Mouse (Mus musculus): Measurements from ENCODE around the gene Dyrk1b. TPM values are rescaled to one million over a fixed set of nuclear protein-coding genes. Genes with fewer than 3 reads are reported as not detected.

Dyrk1b gene
- polyA plus RNA-seq, 1 experiment from 2014 or later, result 19.6 TPM

GRCm38 (mm10) chr7:28165406-28165805, 13.9 kb upstream of the Dyrk1b start:
- Histone ChIP-seq H3K4me2 (ENCODE audit: low read depth) (no peak overlapping the region), H3K9ac (ENCODE audit: low read length) (no peak overlapping the region), H3K4me1 (ENCODE audit: control insufficient read depth, insufficient read depth, low read length) (peaks cover under 1% of the 10 kb centered on the region), H3K27me3 (ENCODE audit: control insufficient read depth, insufficient read depth, low read length) (no peaks in the 10 kb centered on the region), H3K4me3 (ENCODE audit: low read depth, low read length) (no peak overlapping the region), H3K36me3 (ENCODE audit: control insufficient read depth, insufficient read depth, low read length) (no peaks in the 10 kb centered on the region), H3K9me3 (ENCODE audit: control insufficient read depth, low read length) (peaks cover 5% of the 10 kb centered on the region; the same call in 1 of the 2 replicates), H3K27ac (ENCODE audit: low read depth, low read length) (no peak overlapping the region)
- DNase-seq (ENCODE audit: low spot score), result no peak
- ATAC-seq (ENCODE audit: insufficient read depth, low FRiP score, low TSS enrichment), result no peak
- WGBS, result 78% methylated on average over 6 of the region's 6 CpGs

- peaks cover 9% of the 10 kb centered on the region for H3K4me1 ChIP-seq (ENCODE audit: control insufficient read depth, insufficient read depth, low read length)
- peaks cover 5% of the 10 kb centered on the region; the same call in 1 of the 2 replicates for H3K9me3 ChIP-seq (ENCODE audit: control insufficient read depth, low read length)
- peak; percentile 76 for DNase-seq (ENCODE audit: low spot score)
- WGBS, result 11% methylated on average over 9 of the region's 9 CpGs
- H3K9ac ChIP-seq (ENCODE audit: low read length), result peak overlapping the region; percentile 32
- H3K4me3 ChIP-seq (ENCODE audit: low read depth, low read length), result peak overlapping the region; percentile 70
- no peaks in the 10 kb centered on the region for H3K36me3 ChIP-seq (ENCODE audit: control insufficient read depth, insufficient read depth, low read length)
- H3K4me2 ChIP-seq (ENCODE audit: low read depth), result peak overlapping the region; percentile 76
- H3K27ac ChIP-seq (ENCODE audit: low read depth, low read length), result no peak overlapping the region
- no peaks in the 10 kb centered on the region for H3K27me3 ChIP-seq (ENCODE audit: control insufficient read depth, insufficient read depth, low read length)
- ATAC-seq (ENCODE audit: insufficient read depth, low FRiP score, low TSS enrichment), result no peak
Observed at GRCm38 (mm10) chr7:28168320-28169115, 10.8 kb upstream of the Dyrk1b start.

- Histone ChIP-seq H3K27ac (ENCODE audit: low read depth, low read length) (peak within 1 kb of the TSS; percentile 36; the same call in 1 of the 2 replicates), H3K4me1 (ENCODE audit: control insufficient read depth, insufficient read depth, low read length) (peaks cover 9% of the 10 kb centered on the region), H3K4me2 (ENCODE audit: low read depth) (peak within 1 kb of the TSS; percentile 76), H3K27me3 (ENCODE audit: control insufficient read depth, insufficient read depth, low read length) (no peaks in the 10 kb centered on the region), H3K4me3 (ENCODE audit: low read depth, low read length) (peak within 1 kb of the TSS; percentile 70), H3K9ac (ENCODE audit: low read length) (peak within 1 kb of the TSS; percentile 63), H3K9me3 (ENCODE audit: control insufficient read depth, low read length) (peaks cover 5% of the 10 kb centered on the region; the same call in 1 of the 2 replicates), H3K36me3 (ENCODE audit: control insufficient read depth, insufficient read depth, low read length) (no peaks in the 10 kb centered on the region)
- peak; percentile 92 for ATAC-seq (ENCODE audit: insufficient read depth, low FRiP score, low TSS enrichment)
- DNase-seq (ENCODE audit: low spot score), result peak; percentile 96
- WGBS, result under 1% methylated on average over 80 of the region's 80 CpGs
Observed at GRCm38 (mm10) chr7:28169489-28170422, 9.5 kb upstream of the Dyrk1b start, which contains the start of gene Fbl. TSS of gene Fbl (plus strand) at chr7:28169710.

- WGBS, result 87% methylated on average over 4 of the region's 4 CpGs
- peaks cover 9% of the 10 kb centered on the region for H3K4me1 ChIP-seq (ENCODE audit: control insufficient read depth, insufficient read depth, low read length)
- DNase-seq (ENCODE audit: low spot score) (no peak), ATAC-seq (ENCODE audit: insufficient read depth, low FRiP score, low TSS enrichment) (no peak)
- H3K27ac ChIP-seq (ENCODE audit: low read depth, low read length), result no peak overlapping the region
- no peak overlapping the region for H3K4me3 ChIP-seq (ENCODE audit: low read depth, low read length)
- no peak overlapping the region for H3K9ac ChIP-seq (ENCODE audit: low read length)
- H3K36me3 ChIP-seq (ENCODE audit: control insufficient read depth, insufficient read depth, low read length), result peaks cover 9% of the 10 kb centered on the region
- no peaks in the 10 kb centered on the region for H3K27me3 ChIP-seq (ENCODE audit: control insufficient read depth, insufficient read depth, low read length)
- H3K9me3 ChIP-seq (ENCODE audit: control insufficient read depth, low read length), result no peaks in the 10 kb centered on the region
- H3K4me2 ChIP-seq (ENCODE audit: low read depth), result no peak overlapping the region
Observed at GRCm38 (mm10) chr7:28175358-28175757, 3.9 kb upstream of the Dyrk1b start.

GRCm38 (mm10) chr7:28179741-28180377, 590 bp downstream of the Dyrk1b start:
- H3K9me3 ChIP-seq (ENCODE audit: control insufficient read depth, low read length), result no peaks in the 10 kb centered on the region
- peak overlapping the region; percentile 88 for H3K27ac ChIP-seq (ENCODE audit: low read depth, low read length)
- H3K4me3 ChIP-seq (ENCODE audit: low read depth, low read length), result peak overlapping the region; percentile 93
- peaks cover 29% of the 10 kb centered on the region for H3K36me3 ChIP-seq (ENCODE audit: control insufficient read depth, insufficient read depth, low read length)
- H3K4me1 ChIP-seq (ENCODE audit: control insufficient read depth, insufficient read depth, low read length), result 0 out of 2 replicates have a peak, but pooled peaks cover 5% of the 10 kb centered on the region
- 1% methylated on average over 41 of the region's 56 CpGs for WGBS
- peak overlapping the region; percentile 96 for H3K9ac ChIP-seq (ENCODE audit: low read length)
- no peaks in the 10 kb centered on the region for H3K27me3 ChIP-seq (ENCODE audit: control insufficient read depth, insufficient read depth, low read length)
- H3K4me2 ChIP-seq (ENCODE audit: low read depth), result peak overlapping the region; percentile 78
- DNase-seq (ENCODE audit: low spot score), result peak; percentile 96
- ATAC-seq (ENCODE audit: insufficient read depth, low FRiP score, low TSS enrichment), result peak; percentile 94

- Histone ChIP-seq H3K9me3 (ENCODE audit: control insufficient read depth, low read length) (no peaks in the 10 kb centered on the region), H3K27me3 (ENCODE audit: control insufficient read depth, insufficient read depth, low read length) (no peaks in the 10 kb centered on the region), H3K4me3 (ENCODE audit: low read depth, low read length) (peak overlapping the region; percentile 93), H3K4me2 (ENCODE audit: low read depth) (peak overlapping the region; percentile 78), H3K36me3 (ENCODE audit: control insufficient read depth, insufficient read depth, low read length) (peaks cover 31% of the 10 kb centered on the region), H3K9ac (ENCODE audit: low read length) (peak overlapping the region; percentile 96; the same call in 1 of the 2 replicates), H3K27ac (ENCODE audit: low read depth, low read length) (no peak overlapping the region), H3K4me1 (ENCODE audit: control insufficient read depth, insufficient read depth, low read length) (0 out of 2 replicates have a peak, but pooled peaks cover 5% of the 10 kb centered on the region)
- 82% methylated on average over 5 of the region's 5 CpGs for WGBS
- ATAC-seq (ENCODE audit: insufficient read depth, low FRiP score, low TSS enrichment), result no peak
- DNase-seq (ENCODE audit: low spot score), result no peak
Observed at GRCm38 (mm10) chr7:28180890-28181289, 1.6 kb downstream of the Dyrk1b start.

- H3K4me2 ChIP-seq (ENCODE audit: low read depth), result peak overlapping the region; percentile 78; the same call in 1 of the 2 replicates
- DNase-seq (ENCODE audit: low spot score) (no peak), ATAC-seq (ENCODE audit: insufficient read depth, low FRiP score, low TSS enrichment) (no peak)
- no peak overlapping the region for H3K9ac ChIP-seq (ENCODE audit: low read length)
- H3K27me3 ChIP-seq (ENCODE audit: control insufficient read depth, insufficient read depth, low read length), result no peaks in the 10 kb centered on the region
- H3K9me3 ChIP-seq (ENCODE audit: control insufficient read depth, low read length), result no peaks in the 10 kb centered on the region
- H3K4me3 ChIP-seq (ENCODE audit: low read depth, low read length), result no peak overlapping the region
- H3K4me1 ChIP-seq (ENCODE audit: control insufficient read depth, insufficient read depth, low read length), result 0 out of 2 replicates have a peak, but pooled peaks cover 5% of the 10 kb centered on the region
- peaks cover 33% of the 10 kb centered on the region for H3K36me3 ChIP-seq (ENCODE audit: control insufficient read depth, insufficient read depth, low read length)
- no peak overlapping the region for H3K27ac ChIP-seq (ENCODE audit: low read depth, low read length)
- 97% methylated on average over 12 of the region's 12 CpGs for WGBS
Observed at GRCm38 (mm10) chr7:28181376-28181775, 2.1 kb downstream of the Dyrk1b start.

GRCm38 (mm10) chr7:28182320-28182719, 3.1 kb downstream of the Dyrk1b start:
- Histone ChIP-seq H3K4me2 (ENCODE audit: low read depth) (no peak overlapping the region), H3K4me1 (ENCODE audit: control insufficient read depth, insufficient read depth, low read length) (0 out of 2 replicates have a peak, but pooled peaks cover 5% of the 10 kb centered on the region), H3K27me3 (ENCODE audit: control insufficient read depth, insufficient read depth, low read length) (no peaks in the 10 kb centered on the region), H3K27ac (ENCODE audit: low read depth, low read length) (no peak overlapping the region), H3K9me3 (ENCODE audit: control insufficient read depth, low read length) (no peaks in the 10 kb centered on the region), H3K9ac (ENCODE audit: low read length) (no peak overlapping the region), H3K4me3 (ENCODE audit: low read depth, low read length) (no peak overlapping the region), H3K36me3 (ENCODE audit: control insufficient read depth, insufficient read depth, low read length) (peaks cover 41% of the 10 kb centered on the region)
- 94% methylated on average over 22 of the region's 22 CpGs for WGBS
- ATAC-seq (ENCODE audit: insufficient read depth, low FRiP score, low TSS enrichment), result no peak
- no peak for DNase-seq (ENCODE audit: low spot score)

All from neural tube, embryonic 11.5 days (tissue).